Mouse (Mus musculus): ENCODE measurements around the gene Ryr1. TPM values are rescaled to one million over a fixed set of nuclear protein-coding genes. Genes with fewer than 3 reads are reported as not detected.
"Not testable (repeated sequence)": the region's sequence is repeated elsewhere in the genome, so short reads cannot be mapped to it uniquely, and the experiment has no call there.

Gene Ryr1
- polyA plus RNA-seq, 1 experiment from 2014 or later, result 0.97 TPM

GRCm38 (mm10) chr7:29158264-29158663, 33.3 kb upstream of the Ryr1 start:
- Histone ChIP-seq H3K27ac (peak overlapping the region; percentile 17; the same call in 1 of the 2 replicates), H3K4me1 (replicated peaks) (peaks cover 49% of the 10 kb centered on the region), H3K27me3 (ENCODE audit: insufficient read depth, poor library complexity, severe bottlenecking) (peaks cover 39% of the 10 kb centered on the region), H3K36me3 (peaks cover 34% of the 10 kb centered on the region), H3K9me3 (peaks cover 7% of the 10 kb centered on the region; the same call in 1 of the 2 replicates), H3K4me3 (0 out of 2 replicates have a peak overlapping the region, but pooled peaks have one; percentile 2)
- DNase-seq (ENCODE audit: low spot score), result no peak
- WGBS, result 2% methylated on average over 5 of the region's 5 CpGs

DNA sequence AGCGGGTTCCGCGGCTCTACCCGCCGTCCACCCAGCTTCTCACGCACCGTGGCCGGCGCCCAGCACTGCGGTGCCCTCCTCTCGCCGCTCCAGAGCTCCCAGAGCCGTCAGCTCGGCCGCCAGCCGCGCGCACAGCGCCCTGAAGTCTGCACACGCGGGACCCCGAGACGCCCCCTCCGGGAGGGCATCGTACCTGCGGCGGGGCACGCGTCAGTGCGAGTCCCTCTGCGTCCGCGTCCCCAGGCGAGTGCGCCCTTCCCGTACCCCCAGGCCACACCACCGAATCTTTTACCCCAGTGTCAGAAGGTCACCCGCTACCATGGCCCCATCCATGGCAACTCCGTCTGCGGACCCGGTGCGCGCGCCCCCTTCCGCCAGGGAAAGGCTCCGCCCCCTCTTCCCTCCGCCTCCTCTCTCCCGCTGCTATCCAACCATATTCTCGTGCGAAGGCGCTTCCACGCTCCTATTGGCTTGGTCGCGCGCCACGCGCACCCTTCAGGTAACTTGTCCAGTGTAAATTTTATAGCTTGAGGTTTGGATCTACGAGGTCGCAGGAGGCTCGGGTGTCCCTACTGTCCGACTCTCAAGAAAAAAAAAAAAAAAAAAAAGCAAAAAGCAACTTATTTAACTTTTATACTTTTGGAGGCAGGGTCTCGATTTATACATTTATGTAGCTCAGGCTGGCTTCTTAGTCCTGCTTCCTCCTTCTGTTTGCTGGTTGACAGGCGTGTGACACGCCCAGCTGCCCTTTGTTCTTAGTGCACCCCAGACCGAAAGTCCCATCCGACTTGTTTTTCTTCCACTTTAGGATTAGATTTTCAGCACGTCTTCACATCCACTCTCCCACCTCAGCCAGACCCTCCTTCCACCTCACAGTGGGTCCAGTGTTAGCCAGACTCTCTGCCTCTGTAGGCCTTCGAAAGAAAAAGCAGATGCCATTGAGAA, 31.1 kb upstream of the Ryr1 start, which contains the start of gene Fam98c:
Gene Fam98c (minus strand): TSS at position 397 of the 945 bp plus-strand sequence.
- peak; percentile 85 for DNase-seq (ENCODE audit: low spot score)
- peaks cover 7% of the 10 kb centered on the region; the same call in 1 of the 2 replicates for H3K9me3 ChIP-seq
- H3K36me3 ChIP-seq, result peaks cover 16% of the 10 kb centered on the region; the same call in 1 of the 2 replicates
- H3K4me3 ChIP-seq, result peak within 1 kb of the TSS; percentile 71
- H3K4me1 ChIP-seq (replicated peaks), result peaks cover 33% of the 10 kb centered on the region
- H3K27ac ChIP-seq, result peak within 1 kb of the TSS; percentile 88
- WGBS, result 3% methylated on average over 68 of the region's 68 CpGs
- peaks cover 30% of the 10 kb centered on the region for H3K27me3 ChIP-seq (ENCODE audit: insufficient read depth, poor library complexity, severe bottlenecking)

GRCm38 (mm10) chr7:29155196-29155837, 30.3 kb upstream of the Ryr1 start:
- peaks cover 28% of the 10 kb centered on the region for H3K27me3 ChIP-seq (ENCODE audit: insufficient read depth, poor library complexity, severe bottlenecking)
- H3K4me1 ChIP-seq (replicated peaks), result peaks cover 33% of the 10 kb centered on the region
- H3K27ac ChIP-seq, result peak overlapping the region; percentile 88
- WGBS, result 7% methylated on average over 37 of the region's 37 CpGs
- peak overlapping the region; percentile 71 for H3K4me3 ChIP-seq
- peaks cover 12% of the 10 kb centered on the region; the same call in 1 of the 2 replicates for H3K36me3 ChIP-seq
- peak; percentile 88 for DNase-seq (ENCODE audit: low spot score)
- H3K9me3 ChIP-seq, result peaks cover 7% of the 10 kb centered on the region; the same call in 1 of the 2 replicates

- 93% methylated on average over 14 of the region's 14 CpGs for WGBS
- no peak for DNase-seq (ENCODE audit: low spot score)
- H3K36me3 ChIP-seq, result peaks cover 12% of the 10 kb centered on the region; the same call in 1 of the 2 replicates
- no peak overlapping the region for H3K4me3 ChIP-seq
- H3K4me1 ChIP-seq (replicated peaks), result peaks cover 31% of the 10 kb centered on the region
- H3K27ac ChIP-seq, result no peak overlapping the region
- peaks cover 7% of the 10 kb centered on the region; the same call in 1 of the 2 replicates for H3K9me3 ChIP-seq
- peaks cover 16% of the 10 kb centered on the region for H3K27me3 ChIP-seq (ENCODE audit: insufficient read depth, poor library complexity, severe bottlenecking)
Measured at GRCm38 (mm10) chr7:29154018-29154720, 29.2 kb upstream of the Ryr1 start.

GRCm38 (mm10) chr7:29151486-29151885, 26.5 kb upstream of the Ryr1 start:
- Histone ChIP-seq H3K4me3 (no peak overlapping the region), H3K36me3 (peaks cover 12% of the 10 kb centered on the region; the same call in 1 of the 2 replicates), H3K27me3 (ENCODE audit: insufficient read depth, poor library complexity, severe bottlenecking) (no peaks in the 10 kb centered on the region; the same call in 1 of the 2 replicates), H3K9me3 (peaks cover 7% of the 10 kb centered on the region; the same call in 1 of the 2 replicates), H3K27ac (no peak overlapping the region), H3K4me1 (replicated peaks) (peaks cover 25% of the 10 kb centered on the region)
- DNase-seq (ENCODE audit: low spot score), result no peak
- 66% methylated on average over 10 of the region's 10 CpGs for WGBS

DNA sequence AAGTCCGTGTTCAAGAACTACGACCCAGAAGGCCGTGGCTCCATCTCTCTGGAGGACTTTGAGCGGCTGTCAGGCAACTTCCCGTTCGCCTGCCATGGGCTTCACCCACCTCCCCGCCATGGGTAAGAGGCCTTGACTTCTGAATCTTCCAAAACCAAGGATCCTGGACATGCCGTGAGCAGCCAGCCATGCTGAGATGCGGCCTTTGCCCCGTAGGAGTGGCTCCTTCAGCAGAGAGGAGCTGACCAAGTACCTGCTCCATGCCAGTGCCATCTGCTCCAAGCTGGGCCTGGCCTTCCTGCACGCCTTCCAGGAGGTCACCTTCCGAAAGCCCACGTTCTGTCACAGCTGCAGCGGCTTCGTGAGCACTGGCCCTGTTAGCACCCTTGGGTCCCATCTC, 23.8 kb upstream of the Ryr1 start:
- Histone ChIP-seq H3K27me3 (ENCODE audit: insufficient read depth, poor library complexity, severe bottlenecking) (no peaks in the 10 kb centered on the region), H3K27ac (no peak overlapping the region), H3K4me1 (replicated peaks) (peaks cover 9% of the 10 kb centered on the region; the same call in 1 of the 2 replicates), H3K36me3 (0 out of 2 replicates have a peak, but pooled peaks cover 6% of the 10 kb centered on the region), H3K9me3 (no peaks in the 10 kb centered on the region), H3K4me3 (no peak overlapping the region)
- DNase-seq (ENCODE audit: low spot score), result no peak
- WGBS, result 88% methylated on average over 15 of the region's 15 CpGs

GRCm38 (mm10) chr7:29146625-29147367, 21.8 kb upstream of the Ryr1 start:
- no peak for DNase-seq (ENCODE audit: low spot score)
- Histone ChIP-seq H3K36me3 (no peaks in the 10 kb centered on the region), H3K27me3 (ENCODE audit: insufficient read depth, poor library complexity, severe bottlenecking) (no peaks in the 10 kb centered on the region), H3K4me1 (replicated peaks) (peaks cover 9% of the 10 kb centered on the region; the same call in 1 of the 2 replicates), H3K27ac (no peak overlapping the region), H3K4me3 (no peak overlapping the region), H3K9me3 (no peaks in the 10 kb centered on the region)
- 87% methylated on average over 7 of the region's 7 CpGs for WGBS

DNA sequence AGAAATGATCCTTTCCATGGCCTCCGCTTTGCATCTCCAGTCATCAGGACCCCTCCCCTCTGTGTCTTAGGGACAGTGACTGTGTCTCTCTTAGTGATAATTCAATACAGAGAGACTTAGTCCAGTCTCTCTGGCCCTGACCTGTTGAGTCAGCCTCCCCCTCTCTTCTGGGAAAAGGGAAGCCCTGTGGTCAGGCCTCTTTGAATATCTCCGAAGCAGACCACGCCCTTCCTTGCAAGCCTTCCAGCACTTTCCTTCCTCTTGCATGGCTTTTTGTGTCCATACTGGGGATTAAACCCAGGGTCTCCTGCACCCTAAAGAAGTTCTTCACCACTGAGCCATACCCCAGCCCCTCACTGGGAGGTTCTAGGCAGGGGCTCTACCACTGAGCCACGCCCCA, 19.0 kb upstream of the Ryr1 start:
- H3K27me3 ChIP-seq (ENCODE audit: insufficient read depth, poor library complexity, severe bottlenecking), result no peaks in the 10 kb centered on the region
- no peaks in the 10 kb centered on the region for H3K36me3 ChIP-seq
- H3K27ac ChIP-seq, result no peak overlapping the region
- no peaks in the 10 kb centered on the region for H3K9me3 ChIP-seq
- WGBS, result 91% methylated on average over 4 of the region's 4 CpGs
- H3K4me3 ChIP-seq, result no peak overlapping the region
- no peak for DNase-seq (ENCODE audit: low spot score)
- H3K4me1 ChIP-seq (replicated peaks), result peaks cover 9% of the 10 kb centered on the region; the same call in 1 of the 2 replicates

DNA sequence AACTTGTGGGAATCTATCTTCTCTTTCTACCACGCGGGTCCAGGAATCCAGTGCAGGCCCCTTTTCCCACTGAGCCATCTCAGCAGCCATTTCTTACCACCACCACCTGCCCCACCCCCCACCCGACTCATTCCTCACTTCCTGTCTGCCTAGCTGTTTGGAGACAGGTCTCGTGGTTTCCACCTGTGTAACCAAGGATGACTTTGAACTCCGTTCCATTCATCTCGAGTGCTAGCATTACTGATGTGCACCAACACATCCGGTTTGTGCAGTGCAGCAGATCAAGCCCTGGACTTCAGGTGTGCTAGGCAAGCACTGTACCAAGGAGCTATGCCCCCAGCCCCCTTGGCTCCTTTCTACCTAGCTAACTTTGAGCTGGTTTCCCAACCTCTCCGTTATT, 16.4 kb upstream of the Ryr1 start:
- no peaks in the 10 kb centered on the region for H3K36me3 ChIP-seq
- 88% methylated on average over 8 of the region's 8 CpGs for WGBS
- H3K27ac ChIP-seq, result no peak overlapping the region
- no peak overlapping the region for H3K4me3 ChIP-seq
- no peaks in the 10 kb centered on the region for H3K9me3 ChIP-seq
- no peak for DNase-seq (ENCODE audit: low spot score)
- peaks cover 6% of the 10 kb centered on the region; the same call in 1 of the 2 replicates for H3K4me1 ChIP-seq (replicated peaks)
- peaks cover 4% of the 10 kb centered on the region; the same call in 1 of the 2 replicates for H3K27me3 ChIP-seq (ENCODE audit: insufficient read depth, poor library complexity, severe bottlenecking)

- H3K36me3 ChIP-seq; H3K27ac ChIP-seq; DNase-seq (ENCODE audit: low spot score); H3K4me3 ChIP-seq; H3K9me3 ChIP-seq: not testable (repeated sequence)
- WGBS, result 90% methylated on average over 4 of the region's 4 CpGs
- Histone ChIP-seq H3K27me3 (ENCODE audit: insufficient read depth, poor library complexity, severe bottlenecking) (peaks cover 22% of the 10 kb centered on the region), H3K4me1 (replicated peaks) (peaks cover 20% of the 10 kb centered on the region)
Measured at GRCm38 (mm10) chr7:29139237-29139636, 14.3 kb upstream of the Ryr1 start.

- Histone ChIP-seq H3K36me3 (no peaks in the 10 kb centered on the region), H3K4me3 (no peak overlapping the region), H3K9me3 (no peaks in the 10 kb centered on the region), H3K27ac (no peak overlapping the region), H3K27me3 (ENCODE audit: insufficient read depth, poor library complexity, severe bottlenecking) (peaks cover 27% of the 10 kb centered on the region), H3K4me1 (replicated peaks) (peaks cover 23% of the 10 kb centered on the region)
- no peak for DNase-seq (ENCODE audit: low spot score)
- 41% methylated on average over 16 of the region's 16 CpGs for WGBS
Measured at GRCm38 (mm10) chr7:29137429-29137828, 12.4 kb upstream of the Ryr1 start.

Data from hindbrain, embryonic 10.5 days (tissue).